Mouse (Mus musculus): ENCODE results near the gene Asb17.
A peak's percentile ranks its signal among the peaks of the same experiment; 100 is the strongest.
"Not testable (repeated sequence)": the region's sequence is repeated elsewhere in the genome, so short reads cannot be mapped to it uniquely, and the experiment has no call there.

The Asb17 gene

DNA sequence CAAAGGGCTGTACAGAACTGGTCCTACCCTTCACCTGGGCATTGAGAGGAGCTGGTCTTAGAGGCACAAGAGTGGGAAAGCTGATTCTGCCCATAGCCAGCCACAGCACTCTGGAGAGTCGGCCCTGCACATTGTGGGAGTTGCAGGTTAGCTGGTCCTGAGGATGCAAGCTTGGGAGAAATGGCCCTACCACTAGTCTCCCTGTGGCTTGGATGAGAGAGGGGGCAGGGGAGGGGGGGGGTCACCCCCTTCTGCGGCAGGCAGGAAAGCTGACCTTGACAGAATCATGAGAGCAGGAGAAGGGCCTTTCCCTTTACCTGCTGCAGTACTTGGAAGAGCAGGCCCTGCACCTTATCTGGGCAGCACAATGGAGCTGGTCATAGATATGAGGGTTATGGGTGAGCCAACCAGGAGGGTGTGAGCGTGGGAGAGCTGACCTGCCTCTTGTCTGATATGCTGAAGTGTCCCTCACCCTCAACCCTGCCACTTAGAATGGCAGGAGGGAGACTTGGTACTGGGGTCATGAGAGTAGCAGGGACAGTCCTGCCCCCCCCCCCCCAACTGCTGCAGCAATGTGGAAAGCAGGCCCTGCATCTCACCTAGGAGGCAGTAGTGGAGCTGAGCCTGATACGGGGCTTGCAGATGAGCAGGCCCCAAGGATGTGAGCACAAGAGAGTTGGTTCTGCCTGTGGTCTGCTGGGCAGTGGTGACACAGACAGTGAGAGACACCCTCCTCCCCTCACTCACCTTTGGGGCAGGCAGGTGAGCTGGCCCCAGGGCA, 11.9 kb upstream of the Asb17 start:
- no peak for DNase-seq (ENCODE audit: low read depth, low spot score)

- no peak for DNase-seq (ENCODE audit: low read depth, low spot score)
Observed at GRCm38 (mm10) chr3:153832654-153832945, 11.4 kb upstream of the Asb17 start.

DNA sequence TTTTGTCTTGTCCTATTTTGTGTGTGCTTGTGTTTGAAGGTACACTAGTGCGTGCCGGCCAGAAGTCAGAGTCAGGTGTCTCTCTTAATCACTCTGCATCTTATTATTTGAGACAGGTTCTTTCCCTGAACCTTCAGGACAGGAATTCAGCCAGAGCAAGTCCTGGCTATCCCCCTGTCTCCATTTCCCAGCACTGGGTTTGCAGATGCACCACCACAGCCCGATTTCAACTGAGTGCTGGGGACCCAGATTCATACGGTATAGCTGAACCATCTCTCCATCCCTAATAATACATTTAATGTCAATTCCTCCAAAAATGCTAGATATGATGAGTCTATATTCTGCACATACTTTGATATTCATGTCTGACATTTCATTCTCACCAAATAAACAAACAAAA, 9.9 kb upstream of the Asb17 start:
- DNase-seq (ENCODE audit: low read depth, low spot score) = no peak

- DNase-seq (ENCODE audit: low read depth, low spot score) = peak; percentile 9
Observed at GRCm38 (mm10) chr3:153835455-153836086, 8.4 kb upstream of the Asb17 start.

GRCm38 (mm10) chr3:153836316-153836715, 7.7 kb upstream of the Asb17 start:
- no peak for DNase-seq (ENCODE audit: low read depth, low spot score)

GRCm38 (mm10) chr3:153837593-153837992, 6.4 kb upstream of the Asb17 start:
- DNase-seq (ENCODE audit: low read depth, low spot score) = no peak

- no peak for DNase-seq (ENCODE audit: low read depth, low spot score)
Observed at GRCm38 (mm10) chr3:153844757-153845156, 748 bp downstream of the Asb17 start.

GRCm38 (mm10) chr3:153845500-153845899, 1.5 kb downstream of the Asb17 start:
- no peak for DNase-seq (ENCODE audit: low read depth, low spot score)

GRCm38 (mm10) chr3:153846109-153846508, 2.1 kb downstream of the Asb17 start:
- DNase-seq (ENCODE audit: low read depth, low spot score) = no peak

DNA sequence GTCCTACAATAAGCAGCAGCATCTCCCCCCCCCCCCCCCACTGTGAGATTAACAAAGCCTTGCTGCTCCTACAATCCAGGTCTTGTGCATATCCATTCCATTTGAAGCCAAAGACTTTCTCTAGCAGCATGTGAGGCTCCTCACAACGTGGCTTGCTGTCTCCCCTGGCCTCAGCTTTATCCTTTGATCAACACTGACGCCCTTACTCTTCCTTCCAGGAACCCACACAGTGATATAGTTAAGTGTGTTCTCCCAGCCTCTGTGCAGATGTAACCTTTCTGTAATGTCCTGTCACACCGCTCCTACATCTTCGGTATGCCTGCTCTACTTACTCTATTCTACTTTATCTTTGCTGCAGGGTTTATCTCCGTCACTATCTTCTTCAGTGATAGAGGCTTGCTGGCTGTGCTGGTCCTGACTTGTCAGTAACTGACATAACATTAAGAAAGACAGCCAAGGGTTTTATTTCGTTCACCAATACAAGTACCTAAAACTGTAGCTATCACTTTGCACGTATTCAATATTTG, 3.3 kb downstream of the Asb17 start:
- no peak for DNase-seq (ENCODE audit: low read depth, low spot score)

- DNase-seq (ENCODE audit: low read depth, low spot score) = no peak
Observed at GRCm38 (mm10) chr3:153849368-153850015, 5.5 kb downstream of the Asb17 start.

DNA sequence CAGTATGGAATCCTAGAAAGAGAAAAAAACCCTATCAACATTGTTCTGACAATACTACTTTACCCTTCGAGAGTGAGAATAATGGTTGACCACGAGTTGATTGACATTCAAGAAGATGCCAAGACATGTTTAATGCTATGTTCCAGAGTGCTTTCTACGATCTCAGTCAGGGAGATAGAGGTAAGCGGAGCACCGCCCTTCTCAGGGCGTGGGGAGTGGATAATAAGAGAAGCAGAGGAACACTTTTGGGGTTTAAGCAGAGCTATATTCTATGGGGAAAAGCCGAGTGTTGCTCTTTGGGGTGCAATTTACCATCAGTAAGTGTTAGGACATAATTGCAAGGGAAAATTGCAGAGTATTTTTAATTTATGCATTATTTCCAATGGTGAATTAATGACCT, 6.8 kb downstream of the Asb17 start:
- DNase-seq (ENCODE audit: low read depth, low spot score) = no peak

DNA sequence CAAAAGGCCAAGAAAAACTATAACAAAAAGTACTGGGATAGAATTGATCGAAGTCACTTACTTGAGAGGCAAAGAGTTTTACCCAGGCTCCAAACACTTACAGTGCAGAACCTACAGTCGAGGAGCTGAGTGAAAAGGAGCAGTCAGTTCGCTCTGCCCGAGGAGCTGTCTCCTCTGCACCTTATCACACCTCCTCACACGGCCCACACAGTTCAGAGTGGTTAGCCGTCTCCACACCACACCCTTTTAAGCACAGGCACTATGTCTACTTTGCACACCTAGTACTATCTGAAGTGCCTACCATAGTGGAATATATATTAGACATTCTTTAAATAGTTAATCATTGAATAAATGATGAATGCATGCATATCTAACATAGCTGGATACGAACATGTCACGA, 8.3 kb downstream of the Asb17 start:
- no peak for DNase-seq (ENCODE audit: low read depth, low spot score)

DNA sequence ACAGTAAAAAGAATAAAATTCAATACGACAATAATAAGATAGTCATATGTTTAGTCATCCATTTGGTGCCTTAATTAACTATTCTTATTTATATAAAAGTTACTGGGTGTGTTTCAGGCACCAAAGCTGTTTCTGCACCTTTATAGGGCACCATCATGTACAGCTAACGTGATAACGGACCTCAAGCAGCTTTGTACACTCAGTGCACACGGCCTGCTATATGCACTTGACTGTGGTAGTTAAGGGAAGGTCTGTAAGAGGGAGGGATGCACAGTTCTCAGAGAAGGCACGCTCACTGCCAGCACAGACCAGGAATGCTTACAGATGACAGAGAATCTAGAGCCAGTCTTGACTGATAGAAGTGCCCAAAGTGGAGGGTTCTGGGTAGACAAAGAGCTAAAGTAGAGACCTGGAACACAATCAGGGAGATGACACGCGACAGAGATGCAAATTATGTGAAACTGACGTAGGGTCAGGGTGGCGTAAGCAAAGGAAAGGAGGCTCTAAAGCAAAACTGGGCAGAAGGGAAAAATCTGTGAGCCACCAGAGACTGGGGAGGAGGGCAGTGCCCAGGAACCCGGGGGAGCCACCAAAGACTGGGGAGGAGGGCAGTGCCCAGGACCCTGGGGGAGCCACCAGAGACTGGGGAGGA, 14.5 kb downstream of the Asb17 start:
- no peak for DNase-seq (ENCODE audit: low read depth, low spot score)

DNA sequence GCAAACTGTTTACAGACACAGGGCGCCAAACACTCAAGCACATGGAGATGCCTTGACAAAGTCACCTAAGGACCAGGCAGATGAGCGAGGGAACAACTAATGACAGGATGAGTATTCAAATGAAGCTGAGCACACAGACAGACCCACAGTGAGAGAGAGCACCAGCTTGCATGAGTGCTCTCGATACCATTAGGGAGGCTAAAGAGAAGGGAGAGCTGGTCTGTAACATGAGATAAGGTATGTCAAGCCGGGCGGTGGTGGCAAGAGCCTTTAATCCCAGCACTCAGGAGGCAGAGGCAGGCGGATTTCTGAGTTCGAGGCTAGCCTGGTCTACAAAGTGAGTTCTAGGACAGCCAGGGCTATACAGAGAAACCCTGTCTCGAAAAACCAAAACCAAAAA, 16.4 kb downstream of the Asb17 start:
- DNase-seq (ENCODE audit: low read depth, low spot score) = not testable (repeated sequence)

GRCm38 (mm10) chr3:153863816-153864215, 19.8 kb downstream of the Asb17 start:
- no peak for DNase-seq (ENCODE audit: low read depth, low spot score)

DNA sequence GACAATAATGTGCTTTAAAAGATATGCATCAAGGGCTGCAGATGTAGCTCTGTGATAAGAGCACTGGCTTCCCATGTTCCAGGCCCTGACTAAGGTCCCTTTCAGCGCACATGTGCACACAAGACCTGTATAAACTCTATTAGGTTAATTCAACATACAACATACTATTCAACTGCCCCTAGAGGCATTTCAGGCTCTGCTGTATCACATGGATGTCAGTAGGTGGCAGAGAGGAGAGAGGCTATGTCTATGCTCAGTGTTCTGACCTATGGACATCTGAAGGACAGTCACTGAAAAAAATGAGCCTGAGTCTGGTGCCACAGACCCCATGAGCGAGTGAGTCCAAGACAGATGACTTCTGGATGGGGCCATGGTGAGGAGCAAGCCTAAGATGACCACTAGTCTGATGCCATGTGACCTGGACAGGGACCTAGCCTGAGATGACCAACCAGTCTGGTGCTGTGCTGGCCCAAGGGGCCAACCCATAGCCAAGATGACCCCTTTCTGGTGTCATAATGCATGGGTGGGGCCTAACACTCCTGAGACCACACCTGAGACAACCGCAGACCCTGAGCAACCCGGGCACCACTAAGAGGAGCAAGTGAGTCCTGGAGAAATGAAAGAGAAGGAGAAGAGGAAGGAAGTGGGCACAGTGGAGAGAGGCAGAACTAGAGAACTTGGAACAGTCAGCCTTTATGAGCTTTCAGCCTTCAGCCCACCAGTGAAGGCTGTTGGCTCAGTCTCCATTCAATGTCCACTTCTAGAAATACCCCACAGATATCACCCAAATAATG, 20.8 kb downstream of the Asb17 start:
- DNase-seq (ENCODE audit: low read depth, low spot score) = no peak

DNA sequence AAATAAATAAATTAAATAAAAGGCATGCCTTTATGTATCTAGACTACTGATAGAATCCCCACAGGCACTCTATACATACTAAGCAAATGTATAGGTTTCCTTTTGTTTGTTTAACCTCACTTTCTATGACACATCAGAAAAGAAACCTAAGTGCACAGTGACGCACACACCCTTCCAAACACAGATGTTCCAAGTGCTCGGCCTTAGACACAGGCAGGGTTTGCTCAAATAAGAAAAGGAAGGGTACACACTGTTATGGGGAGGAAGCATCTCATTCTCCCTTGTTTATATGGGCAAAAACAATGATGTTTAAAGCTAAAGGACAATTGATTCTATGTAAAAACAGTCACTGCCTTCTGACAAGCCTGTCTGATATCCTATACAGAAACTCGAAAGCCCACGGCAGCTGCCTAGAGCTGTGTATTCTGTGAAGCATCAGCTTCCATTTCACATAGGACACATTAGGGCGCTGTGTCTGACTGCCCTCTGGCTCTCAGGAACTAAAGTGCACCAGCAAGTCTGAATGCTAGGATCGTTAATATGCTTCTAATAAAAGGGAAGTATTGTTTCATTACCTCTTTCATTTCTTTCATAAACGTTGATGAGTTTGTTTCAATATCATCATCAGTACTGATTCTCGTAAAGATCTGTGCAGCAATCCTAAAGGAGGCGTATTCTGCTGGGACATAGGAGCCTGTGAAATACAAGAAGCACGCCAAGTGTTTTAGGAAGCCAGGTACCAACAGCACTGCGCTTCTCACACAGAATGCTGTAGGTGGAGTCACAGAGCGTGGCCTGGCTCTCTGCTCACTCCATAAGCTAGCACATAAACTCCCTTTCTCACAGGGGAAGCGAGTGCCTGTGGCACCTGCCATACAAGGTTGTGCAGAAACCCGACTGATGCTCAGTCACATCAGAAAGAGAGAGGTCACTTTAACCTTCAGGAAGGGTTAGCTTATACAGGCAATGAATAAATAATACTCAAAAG, 23.4 kb downstream of the Asb17 start:
- DNase-seq (ENCODE audit: low read depth, low spot score) = no peak

- DNase-seq (ENCODE audit: low read depth, low spot score) = no peak
Observed at GRCm38 (mm10) chr3:153871396-153871795, 27.4 kb downstream of the Asb17 start.

DNA sequence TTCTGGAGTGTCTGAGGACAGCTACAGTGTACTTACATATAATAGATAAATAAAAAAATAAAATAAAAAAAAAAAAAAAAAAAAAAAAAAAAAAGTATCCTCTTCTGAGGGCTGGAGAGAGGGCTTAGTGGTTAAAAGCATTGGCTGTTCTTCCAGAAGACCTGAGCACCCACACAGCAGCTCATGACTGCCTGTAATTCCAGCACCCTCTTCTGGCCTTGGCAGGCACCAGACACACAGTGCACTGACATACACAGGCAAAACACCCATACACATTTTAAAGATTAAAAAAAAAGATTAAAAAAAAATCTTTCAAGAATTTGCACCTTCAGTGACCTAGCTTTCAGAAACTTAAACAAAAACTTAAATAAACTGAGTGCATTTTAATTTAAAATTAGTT, 42.3 kb downstream of the Asb17 start:
- no peak for DNase-seq (ENCODE audit: low read depth, low spot score)

Measured in retina, adult 2 months (tissue).